8 mouse cellular contexts compared by ENCODE assay signal in the genomic region with DNA sequence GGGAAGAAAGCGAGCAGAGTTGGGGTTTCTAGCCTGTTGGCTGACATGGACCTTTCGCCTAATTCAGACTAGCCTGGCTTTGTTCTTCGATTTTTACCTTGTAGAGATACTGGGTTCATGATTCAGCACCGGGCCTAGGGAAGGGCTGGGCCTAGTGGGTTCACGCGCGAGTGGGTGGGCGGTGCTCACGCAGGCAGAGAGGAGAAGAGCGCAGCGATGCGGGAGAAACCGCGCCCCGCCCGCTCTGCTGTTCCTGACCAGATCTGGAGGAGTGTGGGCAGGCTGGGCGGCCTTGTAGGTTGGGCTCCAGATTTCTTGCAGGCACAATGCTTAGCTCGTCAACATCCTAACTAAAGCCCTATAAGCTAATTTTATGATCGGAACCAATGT. TPM values are rescaled to one million over a fixed set of nuclear protein-coding genes. Genes with fewer than 3 reads are reported as not detected.
A peak's percentile ranks its signal among the peaks of the same experiment; 100 is the strongest.
DNase-seq lines count a peak whose midpoint lies in the region; ATAC-seq and TF ChIP-seq lines count a peak whose summit lies in the region.

No protein-coding gene starts in this region.

- peak overlapping the region; percentile 76 for H3K4me2 ChIP-seq in kidney, embryonic 15.5 days
- H3K4me2 ChIP-seq in embryonic facial prominence, embryonic 11.5 days (ENCODE audit: low read depth, low read length), result peak overlapping the region; percentile 42
- H3K4me2 ChIP-seq in intestine, embryonic 15.5 days (replicated peaks), result peak overlapping the region; percentile 67
- H3K4me2 ChIP-seq in liver, embryonic 13.5 days, result peak overlapping the region; percentile 61
- H3K4me2 ChIP-seq in lung, postnatal 0 days (replicated peaks; ENCODE audit: low read depth, low read length), result no peak overlapping the region

- DNase-seq in kidney, postnatal 25 days, result no peak
- DNase-seq in embryonic facial prominence, embryonic 11.5 days (ENCODE audit: low spot score), result peak; percentile 19
- no peak for DNase-seq in liver, embryonic 13.5 days
- peak; percentile 90 to 91 for DNase-seq in right cerebral cortex, postnatal 36 days (ENCODE audit: low spot score in 2 of 2)
- no peak for DNase-seq in gastrocnemius, postnatal 4 days (ENCODE audit: low spot score in 2 of 2)
- DNase-seq in lung, postnatal 0 days (ENCODE audit: low spot score), result no peak

- no peak overlapping the region for H3K9ac ChIP-seq in kidney, embryonic 15.5 days
- peak overlapping the region; percentile 25 for H3K9ac ChIP-seq in embryonic facial prominence, embryonic 11.5 days (replicated peaks; ENCODE audit: low read length)
- no peak overlapping the region for H3K9ac ChIP-seq in intestine, embryonic 15.5 days
- 0 out of 2 replicates have a peak overlapping the region, but pooled peaks have one; percentile 47 for H3K9ac ChIP-seq in liver, embryonic 13.5 days
- H3K9ac ChIP-seq in lung, postnatal 0 days (replicated peaks; ENCODE audit: low read depth), result no peak overlapping the region

- ATAC-seq in kidney, embryonic 15.5 days (replicated peaks; ENCODE audit: low FRiP score), result 0 out of 2 replicates have a peak, but pooled peaks have one; percentile 22
- peak; percentile 38; the same call in 1 of the 2 replicates for ATAC-seq in embryonic facial prominence, embryonic 11.5 days (replicated peaks; ENCODE audit: insufficient number of reproducible peaks, low FRiP score, low TSS enrichment, low read depth)
- ATAC-seq in intestine, embryonic 15.5 days, result no peak
- 0 out of 2 replicates have a peak, but pooled peaks have one; percentile 7 for ATAC-seq in liver, embryonic 13.5 days (ENCODE audit: low read depth)
- no peak for ATAC-seq in lung, postnatal 0 days

- no peaks in the 10 kb centered on the region for H3K36me3 ChIP-seq in kidney, embryonic 15.5 days
- no peaks in the 10 kb centered on the region for H3K36me3 ChIP-seq in embryonic facial prominence, embryonic 11.5 days (replicated peaks; ENCODE audit: control insufficient read depth, insufficient read depth, low read depth, low read length)
- no peaks in the 10 kb centered on the region for H3K36me3 ChIP-seq in intestine, embryonic 15.5 days
- H3K36me3 ChIP-seq in liver, embryonic 13.5 days, result no peaks in the 10 kb centered on the region
- no peaks in the 10 kb centered on the region for H3K36me3 ChIP-seq in lung, postnatal 0 days (ENCODE audit: insufficient read depth, low read length)

- no peak overlapping the region for H3K27ac ChIP-seq in kidney, embryonic 15.5 days
- H3K27ac ChIP-seq in embryonic facial prominence, embryonic 11.5 days (replicated peaks; ENCODE audit: low read depth, low read length), result no peak overlapping the region
- 0 out of 2 replicates have a peak overlapping the region, but pooled peaks have one; percentile 15 for H3K27ac ChIP-seq in intestine, embryonic 15.5 days
- no peak overlapping the region for H3K27ac ChIP-seq in liver, embryonic 13.5 days
- H3K27ac ChIP-seq in lung, postnatal 0 days (ENCODE audit: low read length), result no peak overlapping the region

- H3K9me3 ChIP-seq in kidney, embryonic 15.5 days (replicated peaks), result no peaks in the 10 kb centered on the region
- no peaks in the 10 kb centered on the region for H3K9me3 ChIP-seq in embryonic facial prominence, embryonic 11.5 days (replicated peaks; ENCODE audit: control insufficient read depth, low read length)
- no peaks in the 10 kb centered on the region for H3K9me3 ChIP-seq in intestine, embryonic 15.5 days
- H3K9me3 ChIP-seq in liver, embryonic 13.5 days (replicated peaks), result no peaks in the 10 kb centered on the region
- H3K9me3 ChIP-seq in lung, postnatal 0 days (ENCODE audit: low read length), result no peaks in the 10 kb centered on the region

- peaks cover 13% of the 10 kb centered on the region for H3K4me1 ChIP-seq in kidney, embryonic 15.5 days
- no peaks in the 10 kb centered on the region; the same call in 1 of the 2 replicates for H3K4me1 ChIP-seq in embryonic facial prominence, embryonic 11.5 days (ENCODE audit: control insufficient read depth, insufficient read depth, low read length)
- peaks cover 7% of the 10 kb centered on the region for H3K4me1 ChIP-seq in intestine, embryonic 15.5 days (replicated peaks)
- H3K4me1 ChIP-seq in liver, embryonic 13.5 days (replicated peaks), result peaks cover 12% of the 10 kb centered on the region
- peaks cover 9% of the 10 kb centered on the region for H3K4me1 ChIP-seq in lung, postnatal 0 days (ENCODE audit: insufficient read depth, low read depth, low read length)

- H3K4me3 ChIP-seq in kidney, embryonic 15.5 days (replicated peaks), result peak overlapping the region; percentile 40
- peak overlapping the region; percentile 25 for H3K4me3 ChIP-seq in embryonic facial prominence, embryonic 11.5 days (ENCODE audit: low read depth, low read length)
- H3K4me3 ChIP-seq in intestine, embryonic 15.5 days (replicated peaks), result peak overlapping the region; percentile 28; the same call in 1 of the 2 replicates
- H3K4me3 ChIP-seq in liver, embryonic 13.5 days (replicated peaks), result peak overlapping the region; percentile 39
- H3K4me3 ChIP-seq in lung, postnatal 0 days (ENCODE audit: low read depth, low read length), result no peak overlapping the region

- TF ChIP-seq EP300 in lung, postnatal 0 days (IDR thresholded peaks at IDR 0.05), result no peak

- H3K27me3 ChIP-seq in kidney, embryonic 15.5 days, result no peaks in the 10 kb centered on the region
- H3K27me3 ChIP-seq in embryonic facial prominence, embryonic 11.5 days (ENCODE audit: control insufficient read depth, insufficient read depth, low read length), result no peaks in the 10 kb centered on the region
- no peaks in the 10 kb centered on the region for H3K27me3 ChIP-seq in intestine, embryonic 15.5 days (replicated peaks)
- peaks cover 28% of the 10 kb centered on the region for H3K27me3 ChIP-seq in liver, embryonic 13.5 days
- no peaks in the 10 kb centered on the region for H3K27me3 ChIP-seq in lung, postnatal 0 days (replicated peaks; ENCODE audit: insufficient read depth, low read length)

- 37% methylated on average over 19 of the region's 19 CpGs for WGBS in kidney, embryonic 15.5 days
- WGBS in embryonic facial prominence, embryonic 11.5 days, result 37% methylated on average over 19 of the region's 19 CpGs
- 36% methylated on average over 19 of the region's 19 CpGs for WGBS in intestine, embryonic 15.5 days
- 37% methylated on average over 19 of the region's 19 CpGs for WGBS in liver, embryonic 13.5 days (ENCODE audit: insufficient replicate concordance)
- WGBS in lung, postnatal 0 days, result 39% methylated on average over 19 of the region's 19 CpGs

- TF ChIP-seq CTCF in lung, postnatal 0 days (IDR thresholded peaks at IDR 0.05), result no peak

RNA-seq across cellular contexts. Expression of a gene that starts 15.5 kb away (rescaled TPM):
- 34.3 and 36.9 TPM in 2 replicates for polyA plus RNA-seq in kidney, embryonic 15.5 days (2015; fragmentation: Nextera tagmentation; extraction: Ambion mirVana)
- polyA plus RNA-seq in embryonic facial prominence, embryonic 11.5 days (2014; fragmentation: Nextera tagmentation; extraction: Ambion mirVana), result 46.8 and 47.3 TPM in 2 replicates
- 22.0 and 25.4 TPM in 2 replicates for polyA plus RNA-seq in intestine, embryonic 15.5 days (2015; fragmentation: Nextera tagmentation; extraction: Ambion mirVana)
- polyA plus RNA-seq in liver, embryonic 13.5 days (2015; fragmentation: Nextera tagmentation; extraction: Ambion mirVana), result 20.7 and 25.4 TPM in 2 replicates
- 10 to 100 TPM; 33.7 to 40.4 TPM for total RNA-seq in gastrocnemius, postnatal 4 days (2021)
- 20.6 and 22.9 TPM in 2 replicates for polyA plus RNA-seq in lung, postnatal 0 days (2015; fragmentation: Nextera tagmentation; extraction: Ambion mirVana)

RNA-seq across cellular contexts. Expression of a gene that starts 16.1 kb away (rescaled TPM):
- polyA plus RNA-seq in kidney, embryonic 15.5 days (2015; fragmentation: Nextera tagmentation; extraction: Ambion mirVana), result 5.4 and 7.7 TPM in 2 replicates
- polyA plus RNA-seq in embryonic facial prominence, embryonic 11.5 days (2014; fragmentation: Nextera tagmentation; extraction: Ambion mirVana), result 13.3 and 18.9 TPM in 2 replicates
- polyA plus RNA-seq in intestine, embryonic 15.5 days (2015; fragmentation: Nextera tagmentation; extraction: Ambion mirVana), result 5.6 and 5.9 TPM in 2 replicates
- 1.4 and 1.5 TPM in 2 replicates for polyA plus RNA-seq in liver, embryonic 13.5 days (2015; fragmentation: Nextera tagmentation; extraction: Ambion mirVana)
- total RNA-seq in gastrocnemius, postnatal 4 days (2021), result 1 to 10 TPM; 5.6 to 6.2 TPM
- 2.9 and 4.8 TPM in 2 replicates for polyA plus RNA-seq in lung, postnatal 0 days (2015; fragmentation: Nextera tagmentation; extraction: Ambion mirVana)

Comparison
In these comparisons a context has a peak if more than half of its experiments do, and no peak if none do; other contexts are left out.
1. ATAC-seq: peak in kidney, embryonic 15.5 days (single experiment), embryonic facial prominence, embryonic 11.5 days (single experiment) and liver, embryonic 13.5 days (single experiment); none in intestine, embryonic 15.5 days (single experiment) and lung, postnatal 0 days (single experiment).
2. H3K9ac ChIP-seq: peak in embryonic facial prominence, embryonic 11.5 days (single experiment) and liver, embryonic 13.5 days (single experiment); none in kidney, embryonic 15.5 days (single experiment), intestine, embryonic 15.5 days (single experiment) and lung, postnatal 0 days (single experiment).
3. DNase-seq: peak in embryonic facial prominence, embryonic 11.5 days (single experiment) and right cerebral cortex, postnatal 36 days (2 of 2); none in kidney, postnatal 25 days (0 of 2), liver, embryonic 13.5 days (single experiment), gastrocnemius, postnatal 4 days (0 of 2) and lung, postnatal 0 days (single experiment).